Mouse (Mus musculus) heart, embryonic 11.5 days (tissue): ENCODE results near the gene Gm7534. TPM values are rescaled to one million over a fixed set of nuclear protein-coding genes. Genes with fewer than 3 reads are reported as not detected.
A peak's percentile ranks its signal among the peaks of the same experiment; 100 is the strongest.

Experiments
- ATAC-seq: fragments of 200-750 bp; cut with Nextera tagmentation; replicated peaks from 2 replicates; pipeline ENCODE4 v1.8.0; 2017; ENCODE audit warnings: moderate library complexity; ENCODE audit not compliant: insufficient number of reproducible peaks, low FRiP score, low TSS enrichment
- H3K27ac ChIP-seq: fragments of 300-500 bp; sonication (generic); 2 replicates; pipeline ENCODE4 v1.5.1; 2014; ENCODE audit warnings: mild to moderate bottlenecking, low read depth, low read length
- H3K27me3 ChIP-seq: fragments of 300-500 bp; sonication (generic); 2 replicates; pipeline ENCODE4 v1.6.1; 2014; ENCODE audit warnings: mild to moderate bottlenecking, low read length, mixed read lengths; ENCODE audit not compliant: control insufficient read depth, insufficient read depth
- H3K36me3 ChIP-seq: fragments of 300-500 bp; sonication (generic); 2 replicates; pipeline ENCODE4 v1.6.1; 2014; ENCODE audit warnings: mild to moderate bottlenecking, low read length, moderate library complexity, mixed read lengths; ENCODE audit not compliant: control insufficient read depth, insufficient read depth
- H3K4me1 ChIP-seq: fragments of 300-500 bp; sonication (generic); 2 replicates; pipeline ENCODE4 v1.6.1; 2014; ENCODE audit warnings: low read length; ENCODE audit not compliant: control insufficient read depth, insufficient read depth
- H3K4me2 ChIP-seq: fragments of 300-500 bp; sonication (generic); 2 replicates; pipeline ENCODE4 v1.6.1; 2014; ENCODE audit warnings: mild to moderate bottlenecking, moderate library complexity
- H3K4me3 ChIP-seq: fragments of 300-500 bp; sonication (generic); 2 replicates; pipeline ENCODE4 v1.5.1; 2014; ENCODE audit warnings: low read depth, low read length
- H3K9ac ChIP-seq: fragments of 300-500 bp; sonication (generic); 2 replicates; pipeline ENCODE4 v1.6.1; 2014; ENCODE audit warnings: mild to moderate bottlenecking, low read depth, low read length, moderate library complexity
- H3K9me3 ChIP-seq: fragments of 300-500 bp; sonication (generic); replicated peaks from 2 replicates; pipeline ENCODE4 v1.6.1; 2016; ENCODE audit warnings: low read length; ENCODE audit not compliant: control insufficient read depth
- WGBS: fragments of 180-500 bp; shearing (Covaris S2); extraction: QIAGEN DNeasy Blood & Tissue Kit; methylation state at CpG from one replicate; pipeline ENCODE4 v1.1.7; 2014; ENCODE audit not compliant: insufficient replicate concordance; 5-methylcytosine and 5-hydroxymethylcytosine counted together
- polyA plus RNA-seq: library from polyadenylated mRNA; unstranded; fragments of >200 nt; fragmentation: Nextera tagmentation; extraction: Ambion mirVana; gene quantifications from 2 replicates; pipeline ENCODE4 v1.2.1, GENCODE M21; 2014

Gene Gm7534
- polyA plus RNA-seq, 1 experiment from 2014 or later = not detected

- ATAC-seq = no peak
- Histone ChIP-seq H3K36me3 (no peaks in the 10 kb centered on the region), H3K9ac (no peak overlapping the region), H3K27me3 (no peaks in the 10 kb centered on the region), H3K4me3 (no peak overlapping the region), H3K4me1 (no peaks in the 10 kb centered on the region), H3K9me3 (no peaks in the 10 kb centered on the region), H3K4me2 (no peak overlapping the region), H3K27ac (no peak overlapping the region)
- WGBS = 56% methylated on average over 11 of the region's 11 CpGs
These were observed 20.2 kb upstream of the Gm7534 start for GRCm38 (mm10) chr4:134222793-134223600.

GRCm38 (mm10) chr4:134206488-134207053 is 3.8 kb upstream of the Gm7534 start:
- no peak overlapping the region for H3K9ac ChIP-seq
- no peaks in the 10 kb centered on the region for H3K4me1 ChIP-seq
- ATAC-seq = no peak
- H3K27me3 ChIP-seq = no peaks in the 10 kb centered on the region
- 53% methylated on average over 6 of the region's 6 CpGs for WGBS
- no peak overlapping the region for H3K4me2 ChIP-seq
- H3K4me3 ChIP-seq = no peak overlapping the region
- H3K36me3 ChIP-seq = no peaks in the 10 kb centered on the region
- no peaks in the 10 kb centered on the region for H3K9me3 ChIP-seq
- no peak overlapping the region for H3K27ac ChIP-seq

GRCm38 (mm10) chr4:134203340-134203896 is 614 bp upstream of the Gm7534 start:
- no peak for ATAC-seq
- WGBS = 78% methylated on average over 17 of the region's 17 CpGs

GRCm38 (mm10) chr4:134199371-134199770 is 3.4 kb downstream of the Gm7534 start:
- Histone ChIP-seq H3K27ac (no peak overlapping the region), H3K4me2 (no peak overlapping the region), H3K4me1 (no peaks in the 10 kb centered on the region), H3K9ac (no peak overlapping the region), H3K9me3 (no peaks in the 10 kb centered on the region), H3K36me3 (no peaks in the 10 kb centered on the region), H3K4me3 (no peak overlapping the region), H3K27me3 (no peaks in the 10 kb centered on the region)
- WGBS = 71% methylated on average over 2 of the region's 2 CpGs
- no peak for ATAC-seq

More at GRCm38 (mm10) chr4:134203340-134203896, 614 bp upstream of the Gm7534 start:
- H3K9ac ChIP-seq = no peak overlapping the region
- H3K4me2 ChIP-seq = no peak overlapping the region
- no peak overlapping the region for H3K27ac ChIP-seq
- no peak overlapping the region for H3K4me3 ChIP-seq
- no peaks in the 10 kb centered on the region for H3K36me3 ChIP-seq
- H3K4me1 ChIP-seq = no peaks in the 10 kb centered on the region
- H3K9me3 ChIP-seq = no peaks in the 10 kb centered on the region
- no peaks in the 10 kb centered on the region for H3K27me3 ChIP-seq

- peak overlapping the region; percentile 74 for H3K9ac ChIP-seq
- no peaks in the 10 kb centered on the region for H3K36me3 ChIP-seq
- WGBS = under 1% methylated on average over 22 of the region's 22 CpGs
- H3K9me3 ChIP-seq = no peaks in the 10 kb centered on the region
- no peak for ATAC-seq
- H3K4me1 ChIP-seq = peaks cover 9% of the 10 kb centered on the region
- no peaks in the 10 kb centered on the region for H3K27me3 ChIP-seq
- peak overlapping the region; percentile 84 for H3K27ac ChIP-seq
- peak overlapping the region; percentile 85 for H3K4me2 ChIP-seq
- peak overlapping the region; percentile 66 for H3K4me3 ChIP-seq
These were observed 16.5 kb downstream of the Gm7534 start for GRCm38 (mm10) chr4:134186268-134186667.

GRCm38 (mm10) chr4:134185569-134185968 is 17.2 kb downstream of the Gm7534 start:
- H3K4me1 ChIP-seq = peaks cover 15% of the 10 kb centered on the region
- 83% methylated on average over 3 of the region's 3 CpGs for WGBS
- ATAC-seq = no peak
- no peaks in the 10 kb centered on the region for H3K9me3 ChIP-seq
- H3K27me3 ChIP-seq = no peaks in the 10 kb centered on the region
- H3K4me3 ChIP-seq = peak overlapping the region; percentile 66
- peak overlapping the region; percentile 85 for H3K4me2 ChIP-seq
- H3K9ac ChIP-seq = peak overlapping the region; percentile 74
- no peaks in the 10 kb centered on the region for H3K36me3 ChIP-seq
- no peak overlapping the region for H3K27ac ChIP-seq

- H3K27ac ChIP-seq = no peak overlapping the region
- H3K27me3 ChIP-seq = no peaks in the 10 kb centered on the region
- no peak overlapping the region for H3K4me2 ChIP-seq
- no peak for ATAC-seq
- H3K9ac ChIP-seq = no peak overlapping the region
- peaks cover 15% of the 10 kb centered on the region for H3K4me1 ChIP-seq
- H3K4me3 ChIP-seq = no peak overlapping the region
- 73% methylated on average over 3 of the region's 3 CpGs for WGBS
- H3K36me3 ChIP-seq = no peaks in the 10 kb centered on the region
- no peaks in the 10 kb centered on the region for H3K9me3 ChIP-seq
These were observed 19.1 kb downstream of the Gm7534 start for GRCm38 (mm10) chr4:134183711-134184110.

GRCm38 (mm10) chr4:134181825-134182224 is 21.0 kb downstream of the Gm7534 start:
- Histone ChIP-seq H3K4me3 (no peak overlapping the region), H3K9me3 (no peaks in the 10 kb centered on the region), H3K4me1 (peaks cover 15% of the 10 kb centered on the region), H3K27ac (no peak overlapping the region), H3K36me3 (no peaks in the 10 kb centered on the region), H3K4me2 (no peak overlapping the region), H3K27me3 (no peaks in the 10 kb centered on the region), H3K9ac (no peak overlapping the region)
- 0 out of 2 replicates have a peak, but pooled peaks have one; percentile 37 for ATAC-seq
